Mouse (Mus musculus): ENCODE results near the gene Fgf11. TPM values are rescaled to one million over a fixed set of nuclear protein-coding genes. Genes with fewer than 3 reads are reported as not detected.

Fgf11 gene
- total and polyA plus RNA-seq, 2 experiments from 2014 or later, result 1.0 to 5.7 TPM

GRCm38 (mm10) chr11:69815155-69815554 lies 13.5 kb upstream of the Fgf11 start, which contains the start of gene Gm39566:
Gm39566 (minus strand) TSS chr11:69815298.
- TF ChIP-seq CTCF (IDR thresholded peaks at IDR 0.05; ENCODE audit: low read depth) (no peak), EP300 (IDR thresholded peaks at IDR 0.05; ENCODE audit: low read depth) (no peak)
- H3K4me1 ChIP-seq (ENCODE audit: control insufficient read depth, insufficient read depth), result no peaks in the 10 kb centered on the region
- ATAC-seq (ENCODE audit: insufficient read depth, low read depth), result no peak

GRCm38 (mm10) chr11:69810280-69810679 lies 8.6 kb upstream of the Fgf11 start:
- no peak for ATAC-seq (ENCODE audit: insufficient read depth, low read depth)
- TF ChIP-seq CTCF (IDR thresholded peaks at IDR 0.05; ENCODE audit: low read depth) (no peak), EP300 (IDR thresholded peaks at IDR 0.05; ENCODE audit: low read depth) (no peak)

More at GRCm38 (mm10) chr11:69815155-69815554, 13.5 kb upstream of the Fgf11 start, which contains the start of gene Gm39566:
- no peak within 1 kb of the TSS for H3K27ac ChIP-seq (ENCODE audit: low read depth)
- no peaks in the 10 kb centered on the region for H3K36me3 ChIP-seq (replicated peaks; ENCODE audit: control insufficient read depth, insufficient read depth, low read length)
- 44% methylated on average over 10 of the region's 10 CpGs for WGBS
- DNase-seq (ENCODE audit: low spot score), result no peak
- H3K4me3 ChIP-seq (ENCODE audit: low read depth, low read length), result no peak within 1 kb of the TSS
- no peaks in the 10 kb centered on the region for H3K27me3 ChIP-seq (ENCODE audit: control insufficient read depth, insufficient read depth, low read length)
- no peak within 1 kb of the TSS for H3K4me2 ChIP-seq (ENCODE audit: low read depth, low read length)
- H3K9me3 ChIP-seq (replicated peaks; ENCODE audit: control insufficient read depth, low read length), result no peaks in the 10 kb centered on the region
- no peak within 1 kb of the TSS for H3K9ac ChIP-seq (replicated peaks; ENCODE audit: low read depth, low read length)

GRCm38 (mm10) chr11:69807641-69808040 lies 6.0 kb upstream of the Fgf11 start:
- DNase-seq (ENCODE audit: low spot score) (no peak), ATAC-seq (ENCODE audit: insufficient read depth, low read depth) (no peak)
- no peak overlapping the region for H3K4me3 ChIP-seq (ENCODE audit: low read depth, low read length)
- H3K9ac ChIP-seq (replicated peaks; ENCODE audit: low read depth, low read length), result no peak overlapping the region
- H3K9me3 ChIP-seq (replicated peaks; ENCODE audit: control insufficient read depth, low read length), result no peaks in the 10 kb centered on the region
- H3K27ac ChIP-seq (ENCODE audit: low read depth), result no peak overlapping the region
- TF ChIP-seq CTCF (IDR thresholded peaks at IDR 0.05; ENCODE audit: low read depth) (no peak), EP300 (IDR thresholded peaks at IDR 0.05; ENCODE audit: low read depth) (no peak)
- WGBS, result 66% methylated on average over 2 of the region's 2 CpGs
- H3K4me1 ChIP-seq (ENCODE audit: control insufficient read depth, insufficient read depth), result peaks cover 11% of the 10 kb centered on the region
- no peak overlapping the region for H3K4me2 ChIP-seq (ENCODE audit: low read depth, low read length)
- peaks cover 10% of the 10 kb centered on the region; the same call in 1 of the 2 replicates for H3K27me3 ChIP-seq (ENCODE audit: control insufficient read depth, insufficient read depth, low read length)
- H3K36me3 ChIP-seq (replicated peaks; ENCODE audit: control insufficient read depth, insufficient read depth, low read length), result no peaks in the 10 kb centered on the region

More at GRCm38 (mm10) chr11:69810280-69810679, 8.6 kb upstream of the Fgf11 start:
- Histone ChIP-seq H3K4me1 (ENCODE audit: control insufficient read depth, insufficient read depth) (no peaks in the 10 kb centered on the region), H3K4me3 (ENCODE audit: low read depth, low read length) (no peak overlapping the region), H3K36me3 (replicated peaks; ENCODE audit: control insufficient read depth, insufficient read depth, low read length) (no peaks in the 10 kb centered on the region), H3K27ac (ENCODE audit: low read depth) (no peak overlapping the region), H3K9me3 (replicated peaks; ENCODE audit: control insufficient read depth, low read length) (no peaks in the 10 kb centered on the region), H3K4me2 (ENCODE audit: low read depth, low read length) (no peak overlapping the region), H3K27me3 (ENCODE audit: control insufficient read depth, insufficient read depth, low read length) (0 out of 2 replicates have a peak, but pooled peaks cover 2% of the 10 kb centered on the region), H3K9ac (replicated peaks; ENCODE audit: low read depth, low read length) (no peak overlapping the region)
- no peak for DNase-seq (ENCODE audit: low spot score)

GRCm38 (mm10) chr11:69806378-69806777 lies 4.7 kb upstream of the Fgf11 start:
- H3K9me3 ChIP-seq (replicated peaks; ENCODE audit: control insufficient read depth, low read length), result no peaks in the 10 kb centered on the region
- no peak overlapping the region for H3K4me3 ChIP-seq (ENCODE audit: low read depth, low read length)
- peaks cover 22% of the 10 kb centered on the region for H3K27me3 ChIP-seq (ENCODE audit: control insufficient read depth, insufficient read depth, low read length)
- TF ChIP-seq CTCF (IDR thresholded peaks at IDR 0.05; ENCODE audit: low read depth), result 0 out of 2 replicates have a peak, but pooled peaks have one; percentile 13
- no peak for TF ChIP-seq EP300 (IDR thresholded peaks at IDR 0.05; ENCODE audit: low read depth)
- no peak overlapping the region for H3K4me2 ChIP-seq (ENCODE audit: low read depth, low read length)
- WGBS, result 81% methylated on average over 4 of the region's 4 CpGs
- no peaks in the 10 kb centered on the region for H3K36me3 ChIP-seq (replicated peaks; ENCODE audit: control insufficient read depth, insufficient read depth, low read length)
- DNase-seq (ENCODE audit: low spot score), result no peak
- ATAC-seq (ENCODE audit: insufficient read depth, low read depth), result no peak
- H3K27ac ChIP-seq (ENCODE audit: low read depth), result no peak overlapping the region
- H3K4me1 ChIP-seq (ENCODE audit: control insufficient read depth, insufficient read depth), result peaks cover 21% of the 10 kb centered on the region
- no peak overlapping the region for H3K9ac ChIP-seq (replicated peaks; ENCODE audit: low read depth, low read length)

GRCm38 (mm10) chr11:69804972-69805909 lies 3.6 kb upstream of the Fgf11 start, which contains the start of gene Tmem102:
Tmem102 (minus strand) TSS chr11:69805624.
- H3K4me1 ChIP-seq (ENCODE audit: control insufficient read depth, insufficient read depth), result peaks cover 33% of the 10 kb centered on the region
- TF ChIP-seq EP300 (IDR thresholded peaks at IDR 0.05; ENCODE audit: low read depth) (no peak), CTCF (IDR thresholded peaks at IDR 0.05; ENCODE audit: low read depth) (no peak)
- H3K27me3 ChIP-seq (ENCODE audit: control insufficient read depth, insufficient read depth, low read length), result peaks cover 24% of the 10 kb centered on the region
- no peaks in the 10 kb centered on the region for H3K9me3 ChIP-seq (replicated peaks; ENCODE audit: control insufficient read depth, low read length)
- ATAC-seq (ENCODE audit: insufficient read depth, low read depth), result no peak
- no peak within 1 kb of the TSS for H3K9ac ChIP-seq (replicated peaks; ENCODE audit: low read depth, low read length)
- H3K36me3 ChIP-seq (replicated peaks; ENCODE audit: control insufficient read depth, insufficient read depth, low read length), result no peaks in the 10 kb centered on the region
- WGBS, result 22% methylated on average over 29 of the region's 29 CpGs
- H3K27ac ChIP-seq (ENCODE audit: low read depth), result no peak within 1 kb of the TSS
- no peak for DNase-seq (ENCODE audit: low spot score)
- H3K4me2 ChIP-seq (ENCODE audit: low read depth, low read length), result peak within 1 kb of the TSS; percentile 84
- H3K4me3 ChIP-seq (ENCODE audit: low read depth, low read length), result peak within 1 kb of the TSS; percentile 57
